Comparison of ENCODE assay signal across 26 mouse cellular contexts in the genomic region with DNA sequence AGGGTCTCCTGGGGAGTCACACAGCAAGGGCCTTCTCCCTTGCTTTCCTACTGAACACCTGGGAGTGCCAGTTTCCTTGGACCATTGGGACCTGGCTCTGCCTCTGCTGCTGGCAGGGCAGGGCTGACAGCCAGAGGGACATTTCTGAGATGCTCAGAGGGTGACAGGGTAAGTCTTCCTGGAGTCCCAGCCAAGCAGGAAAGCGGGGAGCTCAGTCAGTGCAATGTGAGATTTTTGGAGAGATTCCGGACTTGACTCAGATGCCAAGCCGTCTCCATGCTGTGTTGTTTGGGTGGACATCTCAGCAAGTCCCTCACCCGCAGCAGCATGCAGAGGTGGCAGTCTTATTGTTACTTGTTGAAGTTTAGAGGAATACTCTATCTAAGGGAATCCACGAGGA. TPM values are rescaled to one million over a fixed set of nuclear protein-coding genes. Genes with fewer than 3 reads are reported as not detected.
DNase-seq lines count a peak whose midpoint lies in the region; ATAC-seq and TF ChIP-seq lines count a peak whose summit lies in the region.
"Had no signal": no experiment of that assay in that cellular context is flagged by ENCODE, and none has a peak within 500 bp of the region (broad histone marks: within the 10 kb centered on the region; RNA-seq: fewer than 3 reads in every experiment).

No protein-coding gene starts in this region.

- no peak overlapping the region for H3K4me3 ChIP-seq in kidney, adult 2 months (ENCODE audit: insufficient read depth, low read depth, low read length)
- H3K4me3 ChIP-seq in lung, embryonic 15.5 days, result no peak overlapping the region
- H3K4me3 ChIP-seq in neural tube, embryonic 11.5 days (ENCODE audit: low read depth, low read length), result no peak overlapping the region
- no peak overlapping the region for H3K4me3 ChIP-seq in small intestine, adult 2 months (ENCODE audit: low read depth, low read length)
- H3K4me3 ChIP-seq: erythroblast, embryonic 14.5 days; forebrain, embryonic 12.5 days; layer of hippocampus, adult 2 months; limb, embryonic 15.5 days; liver, embryonic 13.5 days; midbrain, embryonic 10.5 days; myocyte; stomach, embryonic 15.5 days had no signal

- H3K4me1 ChIP-seq in kidney, adult 2 months (ENCODE audit: control insufficient read depth, insufficient read depth, low read length), result peaks cover 16% of the 10 kb centered on the region; the same call in 1 of the 2 replicates
- peaks cover 53% of the 10 kb centered on the region for H3K4me1 ChIP-seq in lung, embryonic 15.5 days
- peaks cover 29% of the 10 kb centered on the region for H3K4me1 ChIP-seq in neural tube, embryonic 11.5 days (ENCODE audit: control insufficient read depth, insufficient read depth, low read length)
- H3K4me1 ChIP-seq in small intestine, adult 2 months (ENCODE audit: control insufficient read depth, insufficient read depth, insufficient read length, low read length), result peaks cover 26% of the 10 kb centered on the region

- H3K27me3 ChIP-seq in kidney, adult 2 months (replicated peaks; ENCODE audit: control insufficient read depth, insufficient read depth, low read length), result no peaks in the 10 kb centered on the region
- peaks cover 7% of the 10 kb centered on the region; the same call in 1 of the 2 replicates for H3K27me3 ChIP-seq in lung, embryonic 15.5 days
- H3K27me3 ChIP-seq in neural tube, embryonic 11.5 days (ENCODE audit: control insufficient read depth, insufficient read depth, low read length), result peaks cover 2% of the 10 kb centered on the region; the same call in 1 of the 2 replicates
- no peaks in the 10 kb centered on the region for H3K27me3 ChIP-seq in small intestine, adult 2 months (ENCODE audit: control insufficient read depth, insufficient read depth, low read length)
- H3K27me3 ChIP-seq: stomach, embryonic 15.5 days had no signal

- H3K36me3 ChIP-seq in kidney, adult 2 months (ENCODE audit: control insufficient read depth, insufficient read depth, low read length), result no peaks in the 10 kb centered on the region
- H3K36me3 ChIP-seq in lung, embryonic 15.5 days, result no peaks in the 10 kb centered on the region
- H3K36me3 ChIP-seq in neural tube, embryonic 11.5 days (ENCODE audit: control insufficient read depth, insufficient read depth, low read length), result no peaks in the 10 kb centered on the region
- no peaks in the 10 kb centered on the region for H3K36me3 ChIP-seq in small intestine, adult 2 months (ENCODE audit: control insufficient read depth, insufficient read depth, low read length)
- H3K36me3 ChIP-seq: forebrain, embryonic 12.5 days; limb, embryonic 15.5 days; liver, embryonic 13.5 days; midbrain, embryonic 10.5 days; stomach, embryonic 15.5 days had no signal

- no peak for TF ChIP-seq CTCF in kidney, adult 2 months (conservative IDR thresholded peaks at IDR 0.05; ENCODE audit: insufficient read depth, insufficient read length, low read depth, low read length)
- TF ChIP-seq CTCF in small intestine, adult 2 months (IDR thresholded peaks at IDR 0.05; ENCODE audit: extremely low read depth, insufficient read length, insufficient replicate concordance, low read depth, low read length), result no peak

- H3K4me2 ChIP-seq in lung, embryonic 15.5 days, result no peak overlapping the region
- H3K4me2 ChIP-seq in neural tube, embryonic 11.5 days (ENCODE audit: low read depth), result no peak overlapping the region
- H3K4me2 ChIP-seq: forebrain, embryonic 12.5 days; limb, embryonic 15.5 days; liver, embryonic 13.5 days; lung, embryonic 14.5 days; stomach, embryonic 15.5 days had no signal

- ATAC-seq in lung, embryonic 15.5 days (ENCODE audit: borderline replicate concordance, extremely low read depth, low FRiP score, low TSS enrichment), result no peak
- ATAC-seq in neural tube, embryonic 11.5 days (ENCODE audit: insufficient read depth, low FRiP score, low TSS enrichment), result no peak
- ATAC-seq: activated CD4-positive, CD25-positive, alpha-beta regulatory T cell, adult 4 months; CD4-positive, CD25-positive, alpha-beta regulatory T cell, adult 4 months; forebrain, postnatal 0 days; hindbrain, embryonic 16.5 days had no signal

- intact Hi-C loops in heart, postnatal 10 days (cut with DNase I), result no loop called here

- WGBS in kidney, adult 2 months, result 70% methylated on average over 5 of the region's 5 CpGs
- WGBS in lung, embryonic 15.5 days, result 75% methylated on average over 5 of the region's 5 CpGs
- 88% methylated on average over 5 of the region's 5 CpGs for WGBS in neural tube, embryonic 11.5 days
- 42% methylated on average over 5 of the region's 5 CpGs for WGBS in small intestine, adult 2 months

- H3K9ac ChIP-seq in lung, embryonic 15.5 days, result no peak overlapping the region
- H3K9ac ChIP-seq in neural tube, embryonic 11.5 days (ENCODE audit: low read length), result no peak overlapping the region
- H3K9ac ChIP-seq: forebrain, embryonic 12.5 days; forebrain, postnatal 0 days; limb, embryonic 15.5 days; liver, embryonic 13.5 days; lung, embryonic 14.5 days; stomach, embryonic 15.5 days had no signal

- no peak for TF ChIP-seq POLR2A in kidney, adult 2 months (IDR thresholded peaks at IDR 0.05; ENCODE audit: low read depth, low read length)
- TF ChIP-seq POLR2A in small intestine, adult 2 months (IDR thresholded peaks at IDR 0.05; ENCODE audit: low read depth, low read length), result no peak

- 0 out of 2 replicates have a peak overlapping the region, but pooled peaks have one; percentile 13 for H3K27ac ChIP-seq in kidney, adult 2 months (ENCODE audit: insufficient read depth, low read depth, low read length)
- peak overlapping the region; percentile 7; the same call in 1 of the 2 replicates for H3K27ac ChIP-seq in lung, embryonic 15.5 days
- H3K27ac ChIP-seq in neural tube, embryonic 11.5 days (ENCODE audit: low read depth, low read length), result no peak overlapping the region
- peak overlapping the region; percentile 17; the same call in 1 of the 2 replicates for H3K27ac ChIP-seq in small intestine, adult 2 months (ENCODE audit: insufficient read depth, low read depth, low read length)
- H3K27ac ChIP-seq: forebrain, embryonic 12.5 days; layer of hippocampus, adult 2 months; limb, embryonic 15.5 days; liver, embryonic 13.5 days; midbrain, embryonic 10.5 days; stomach, embryonic 15.5 days had no signal

- no peaks in the 10 kb centered on the region for H3K9me3 ChIP-seq in lung, embryonic 15.5 days
- H3K9me3 ChIP-seq in neural tube, embryonic 11.5 days (ENCODE audit: control insufficient read depth, low read length), result no peaks in the 10 kb centered on the region
- H3K9me3 ChIP-seq: forebrain, embryonic 12.5 days; limb, embryonic 15.5 days; liver, embryonic 13.5 days; midbrain, embryonic 10.5 days; stomach, embryonic 15.5 days had no signal

- DNase-seq in kidney, adult 2 months, result peak; percentile 61
- no peak for DNase-seq in kidney, adult 18-20 months
- no peak for DNase-seq in lung, adult 18-20 months
- peak; percentile 6 for DNase-seq in neural tube, embryonic 11.5 days (ENCODE audit: low spot score)
- no peak for DNase-seq in neural tube, embryonic 10.5 days (ENCODE audit: extremely low spot score, low spot score)
- no peak for DNase-seq in heart, postnatal 10 days
- DNase-seq: adrenal gland, adult 2 months; adrenal gland, postnatal 36 days; cerebellum, adult 2 months; cerebellum, postnatal 14 days; forebrain, postnatal 0 days; left cerebral cortex, postnatal 4 days; liver, embryonic 13.5 days had no signal

RNA-seq across cellular contexts. Expression of gene Camk2n1, which starts 13.3 kb away (rescaled TPM):
- polyA plus RNA-seq in kidney, adult 2 months (2012; rRNA removed), result 39.6 and 40.1 TPM in 2 replicates
- 2.8 and 2.9 TPM in 2 replicates for polyA plus RNA-seq in lung, embryonic 15.5 days (2015; fragmentation: Nextera tagmentation; extraction: Ambion mirVana)
- polyA plus RNA-seq in neural tube, embryonic 11.5 days (2014; fragmentation: Nextera tagmentation; extraction: Ambion mirVana), result 6.0 TPM in 2 replicates
- polyA plus RNA-seq in small intestine, adult 2 months (2012; rRNA removed), result 38.7 and 93.9 TPM in 2 replicates
- total RNA-seq in heart, postnatal 10 days (2021), result 10 to 100 TPM in 1 of 2 experiments, 1 to 10 TPM in 1; 9.8 to 10.1 TPM

RNA-seq across cellular contexts. Expression of gene Mul1, which starts 33.0 kb away (rescaled TPM):
- polyA plus RNA-seq in kidney, adult 2 months (2012; rRNA removed), result 31.3 and 31.8 TPM in 2 replicates
- 17.6 and 18.3 TPM in 2 replicates for polyA plus RNA-seq in lung, embryonic 15.5 days (2015; fragmentation: Nextera tagmentation; extraction: Ambion mirVana)
- polyA plus RNA-seq in neural tube, embryonic 11.5 days (2014; fragmentation: Nextera tagmentation; extraction: Ambion mirVana), result 19.3 and 22.8 TPM in 2 replicates
- polyA plus RNA-seq in small intestine, adult 2 months (2012; rRNA removed), result 21.1 and 29.5 TPM in 2 replicates
- total RNA-seq in heart, postnatal 10 days (2021), result 10 to 100 TPM; 70.6 to 72.2 TPM

Comparison
In these comparisons a context has a peak if more than half of its experiments do, and no peak if none do; other contexts are left out.
1. DNase-seq: peak in kidney, adult 2 months (single experiment) and neural tube, embryonic 11.5 days (single experiment); none in kidney, adult 18-20 months (single experiment), lung, adult 18-20 months (0 of 2), neural tube, embryonic 10.5 days (single experiment) and heart, postnatal 10 days (0 of 2).